Mouse (Mus musculus) lung, adult 2 months (tissue): Measurements from ENCODE around the gene CK137956. TPM values are rescaled to one million over a fixed set of nuclear protein-coding genes. Genes with fewer than 3 reads are reported as not detected.
A peak's percentile ranks its signal among the peaks of the same experiment; 100 is the strongest.

Source experiments
- DNase-seq: peaks from one replicate; pipeline ENCODE4 v3.0.0; 2022
- H3K4me1 ChIP-seq: fragments of 200-500 bp; 2 replicates; pipeline ENCODE4 v1.6.1; 2011; ENCODE audit warnings: low read length; ENCODE audit not compliant: control insufficient read depth, insufficient read depth
- H3K4me3 ChIP-seq: fragments of 200-500 bp; replicated peaks from 2 replicates; pipeline ENCODE3; 2011; ENCODE audit warnings: low read depth, mild to moderate bottlenecking, control low read depth, low read length; ENCODE audit errors: extremely low read depth
- CTCF ChIP-seq: fragments of 200-500 bp; IDR thresholded peaks from 2 replicates; pipeline ENCODE4 v1.5.1; 2011; ENCODE audit warnings: mild to moderate bottlenecking, low read length, control low read depth; ENCODE audit not compliant: insufficient read depth
- POLR2A ChIP-seq: fragments of 200-500 bp; IDR thresholded peaks from 2 replicates; pipeline ENCODE4 v1.6.1; 2011; ENCODE audit warnings: low read depth, mild to moderate bottlenecking, control low read depth, low read length, borderline replicate concordance; ENCODE audit errors: extremely low read depth
- WGBS: fragments of 180-500 bp; shearing (Covaris S2); methylation state at CpG from one replicate; pipeline ENCODE4 v1.1.7; 2018; 5-methylcytosine and 5-hydroxymethylcytosine counted together
- polyA plus RNA-seq: library from polyadenylated mRNA; depleted of rRNA; stranded (reverse); fragments of >200 nt; gene quantifications from 2 replicates; pipeline ENCODE4 v1.2.3, GENCODE M21; 2012; rRNA removed

The CK137956 gene
- polyA plus RNA-seq, 1 experiment: not detected

DNA sequence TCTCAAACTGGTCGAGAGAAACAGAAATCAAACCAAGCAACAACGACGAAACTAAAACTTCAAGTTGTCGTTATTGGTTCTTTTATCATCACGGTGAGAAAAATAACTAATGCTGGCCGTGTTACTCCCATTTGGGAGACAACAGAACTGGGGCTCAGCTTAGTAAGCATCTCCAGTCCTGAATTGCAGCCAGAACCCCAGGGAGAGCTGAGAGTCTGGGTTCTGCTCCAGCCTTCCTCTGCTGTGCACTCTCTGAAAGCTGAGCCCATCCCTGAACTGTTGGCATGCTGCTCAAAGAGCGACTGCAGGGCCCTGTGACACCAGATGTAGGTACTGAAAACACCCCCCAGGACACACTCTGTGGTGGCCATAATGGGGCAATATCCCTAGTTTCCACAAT, 33.3 kb downstream of the CK137956 start:
- no peaks in the 10 kb centered on the region for H3K4me1 ChIP-seq
- no peak for DNase-seq
- WGBS: 79% methylated on average over 7 of the region's 7 CpGs
- TF ChIP-seq POLR2A (no peak), CTCF (no peak)
- H3K4me3 ChIP-seq: no peak overlapping the region

DNA sequence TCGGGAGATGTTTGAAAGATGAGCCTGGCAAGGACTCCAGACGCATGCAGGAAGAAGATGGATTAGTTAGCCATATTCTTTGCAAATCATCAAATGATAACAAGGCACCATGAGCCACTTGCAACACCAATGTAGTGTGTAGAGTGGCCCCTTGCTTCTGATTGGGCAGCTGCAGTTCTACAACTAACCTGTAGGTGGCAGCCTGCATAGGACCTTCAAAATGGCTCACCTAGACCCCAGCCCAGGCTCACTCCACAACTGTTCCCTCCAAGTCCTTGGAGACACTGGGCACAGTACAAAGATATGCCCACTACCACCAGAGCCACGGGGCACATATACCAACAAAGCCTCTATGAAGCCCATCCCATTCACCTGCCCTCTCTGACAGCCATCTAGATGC, 35.4 kb downstream of the CK137956 start:
- Histone ChIP-seq H3K4me3 (no peak overlapping the region), H3K4me1 (no peaks in the 10 kb centered on the region)
- peak; percentile 4 for DNase-seq
- TF ChIP-seq CTCF (peak; percentile 33; the same call in 1 of the 2 replicates), POLR2A (no peak)
- WGBS: 37% methylated on average over 3 of the region's 3 CpGs

DNA sequence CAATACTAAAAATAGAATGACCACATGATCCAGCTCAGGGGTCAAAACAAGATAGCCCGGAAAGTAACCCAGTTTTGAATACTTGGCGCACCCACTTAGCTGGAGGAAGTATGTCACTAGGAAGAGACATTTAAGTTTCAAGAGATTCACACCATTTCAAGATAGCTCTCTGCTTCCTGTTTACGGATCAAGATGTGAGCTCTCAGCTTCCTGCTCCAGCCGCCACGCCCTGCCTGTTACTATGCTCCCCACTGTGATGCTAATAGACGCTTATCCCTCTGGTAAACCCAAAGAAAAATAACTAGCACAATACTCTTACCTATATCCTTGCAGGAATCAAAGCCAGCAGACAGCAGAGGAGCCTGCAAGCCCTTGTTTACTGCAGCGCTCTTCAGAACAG, 57.2 kb downstream of the CK137956 start:
- DNase-seq: no peak
- Histone ChIP-seq H3K4me3 (no peak overlapping the region), H3K4me1 (no peaks in the 10 kb centered on the region)
- TF ChIP-seq POLR2A: no peak
- no peak for TF ChIP-seq CTCF
- WGBS: 77% methylated on average over 7 of the region's 7 CpGs

DNA sequence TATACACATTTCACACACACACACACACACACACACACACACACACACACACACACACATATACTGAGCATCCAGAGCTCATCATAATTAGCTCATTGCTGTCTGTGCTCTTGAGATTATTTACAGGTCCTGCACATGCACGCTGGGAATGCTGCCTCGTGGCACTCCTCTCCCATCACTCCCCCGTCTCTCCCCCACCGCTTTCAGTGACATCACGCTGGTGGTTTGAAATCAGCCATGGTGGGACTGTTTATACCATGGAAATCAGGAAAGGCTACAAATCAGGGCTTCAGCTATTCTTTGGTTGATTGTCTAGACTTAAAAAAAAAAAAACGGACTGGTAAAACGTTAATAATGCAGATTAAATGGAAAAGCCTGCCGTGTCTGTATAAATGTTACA, 63.6 kb downstream of the CK137956 start:
- Histone ChIP-seq H3K4me3 (no peak overlapping the region), H3K4me1 (no peaks in the 10 kb centered on the region)
- no peak for TF ChIP-seq CTCF
- TF ChIP-seq POLR2A: no peak
- WGBS: 59% methylated on average over 8 of the region's 8 CpGs
- DNase-seq: no peak

DNA sequence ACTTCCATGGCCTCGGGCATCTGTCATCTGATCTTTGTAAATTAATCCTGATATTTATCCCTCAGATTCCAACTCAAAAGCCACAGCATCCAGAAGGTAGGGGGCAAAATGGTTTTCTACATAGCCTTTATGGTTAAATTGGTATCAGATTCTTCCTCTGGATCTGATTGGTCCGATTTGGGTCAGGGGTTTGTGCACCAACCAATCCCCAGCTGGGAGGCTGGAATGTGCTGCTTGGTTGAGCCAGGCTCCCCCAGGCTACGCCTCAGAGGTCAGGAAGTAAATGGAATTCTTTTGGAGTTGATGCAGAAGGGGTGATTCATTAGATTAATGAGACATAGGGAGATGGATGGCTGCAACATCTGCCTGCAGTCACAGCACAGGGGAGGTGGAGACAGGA, 66.8 kb downstream of the CK137956 start:
- H3K4me1 ChIP-seq: no peaks in the 10 kb centered on the region
- 55% methylated on average over 3 of the region's 3 CpGs for WGBS
- TF ChIP-seq CTCF: no peak
- no peak for TF ChIP-seq POLR2A
- no peak overlapping the region for H3K4me3 ChIP-seq
- no peak for DNase-seq

DNA sequence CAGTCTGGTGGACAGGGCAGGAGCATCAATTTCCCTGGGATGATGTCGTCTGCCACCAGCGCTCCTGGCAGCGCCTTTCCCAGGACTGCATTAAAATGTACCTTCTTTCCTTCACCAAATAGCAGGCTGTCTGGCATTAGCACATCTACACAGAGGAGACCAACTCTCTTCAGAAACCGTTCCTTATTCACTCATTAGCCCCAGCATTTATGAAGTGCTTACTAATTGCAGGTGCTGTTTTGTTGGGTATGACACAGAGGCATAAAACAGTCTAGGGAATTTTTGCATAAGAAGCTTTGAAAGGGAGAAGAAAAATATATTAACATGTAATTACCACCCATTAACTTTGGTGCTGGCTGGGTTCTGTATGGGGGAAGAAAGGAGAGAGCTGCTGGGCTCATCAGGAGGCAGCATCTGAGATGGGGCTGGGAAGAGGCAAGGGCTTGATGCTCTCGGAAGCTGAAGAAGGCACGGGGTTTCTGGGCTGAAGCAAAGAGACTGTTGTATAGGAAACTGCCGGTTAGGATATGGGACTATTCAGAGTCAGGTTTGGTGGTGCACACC, 69.8 kb downstream of the CK137956 start:
- 83% methylated on average over 7 of the region's 7 CpGs for WGBS
- DNase-seq: no peak
- H3K4me1 ChIP-seq: no peaks in the 10 kb centered on the region
- no peak overlapping the region for H3K4me3 ChIP-seq
- no peak for TF ChIP-seq POLR2A
- TF ChIP-seq CTCF: no peak

DNA sequence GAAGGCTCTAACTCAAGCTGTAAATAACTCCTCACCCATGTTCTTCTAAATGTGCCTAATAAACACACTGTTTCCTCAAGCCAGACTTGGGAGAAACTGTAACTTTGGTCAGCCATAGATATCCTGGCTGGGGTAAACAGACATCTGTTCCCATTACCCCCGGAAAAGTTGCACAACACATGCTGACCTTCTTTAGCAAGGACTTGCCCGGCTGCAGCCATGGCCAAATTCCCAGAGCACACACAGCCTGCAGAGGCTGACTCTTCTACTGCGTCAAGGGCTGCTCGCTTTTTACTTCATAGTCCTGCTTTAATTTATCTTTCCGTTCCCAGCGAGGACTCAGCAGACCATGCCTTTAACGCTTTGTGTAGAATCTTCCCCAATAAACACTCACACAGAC, 81.7 kb downstream of the CK137956 start:
- 70% methylated on average over 7 of the region's 7 CpGs for WGBS

DNA sequence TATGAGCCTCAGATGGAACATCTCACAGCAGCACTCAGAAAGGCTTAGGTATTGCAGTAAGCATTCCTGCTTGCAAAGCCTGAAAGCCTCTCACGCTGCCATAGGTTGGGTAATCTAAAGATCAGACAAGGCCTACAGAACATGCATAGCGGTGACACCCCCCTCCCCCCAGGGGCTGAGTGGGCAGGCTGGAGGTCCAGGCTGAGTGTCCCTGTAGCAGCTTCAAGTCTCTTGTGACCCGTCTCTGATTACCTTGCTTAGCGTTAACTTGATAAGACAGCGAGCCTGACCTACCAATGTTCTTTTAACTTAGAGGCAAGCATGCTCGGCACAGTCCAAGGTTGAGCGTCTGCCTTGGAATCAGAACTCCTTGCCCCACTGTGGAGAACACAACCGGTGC, 91.8 kb downstream of the CK137956 start:
- WGBS: 94% methylated on average over 8 of the region's 8 CpGs
- no peaks in the 10 kb centered on the region for H3K4me1 ChIP-seq
- H3K4me3 ChIP-seq: no peak overlapping the region
- no peak for DNase-seq
- TF ChIP-seq CTCF (no peak), POLR2A (no peak)

More for the DNA sequence above, 81.7 kb downstream of the CK137956 start:
- TF ChIP-seq CTCF: no peak
- TF ChIP-seq POLR2A: no peak
- H3K4me3 ChIP-seq: no peak overlapping the region
- no peak for DNase-seq
- H3K4me1 ChIP-seq: no peaks in the 10 kb centered on the region

Other genes with a start within 250 kb of the CK137956 start
- gene Csmd2, start 16.9 kb upstream of the CK137956 start, polyA plus RNA-seq: 0.01 TPM in 1 of 2 replicates, not detected in the other